Mouse (Mus musculus): ENCODE measurements around the gene Tecr. TPM values are rescaled to one million over a fixed set of nuclear protein-coding genes. Genes with fewer than 3 reads are reported as not detected.

Gene Tecr
- 189 and 215 TPM in 2 replicates for polyA plus RNA-seq (2012; ENCODE audit: insufficient read depth, insufficient read length, missing spikeins)

GRCm38 (mm10) chr8:83607661-83608397 is at the start of gene Tecr, which contains the start of gene Dnajb1:
Gene Tecr, minus strand, starts transcription at chr8:83607971.
Gene Dnajb1, plus strand, starts transcription at chr8:83608193.
- peak within 1 kb of the TSS; percentile 71 for H3K27ac ChIP-seq (ENCODE audit: insufficient read depth, low read depth, low read length)
- TF ChIP-seq CTCF (IDR thresholded peaks at IDR 0.05; ENCODE audit: low read depth, low read length) = no peak
- peak; percentile 78 for TF ChIP-seq POLR2A (IDR thresholded peaks at IDR 0.05; ENCODE audit: borderline replicate concordance, low read depth, low read length)
- H3K4me1 ChIP-seq (ENCODE audit: control insufficient read depth, insufficient read depth, low read length) = peaks cover 8% of the 10 kb centered on the region; the same call in 1 of the 2 replicates
- peak within 1 kb of the TSS; percentile 97 for H3K4me3 ChIP-seq (ENCODE audit: insufficient read depth, low read length)

GRCm38 (mm10) chr8:83656484-83657246 is 48.9 kb upstream of the Tecr start:
- Histone ChIP-seq H3K27ac (ENCODE audit: insufficient read depth, low read depth, low read length) (no peak overlapping the region), H3K4me1 (ENCODE audit: control insufficient read depth, insufficient read depth, low read length) (peaks cover 10% of the 10 kb centered on the region), H3K4me3 (ENCODE audit: insufficient read depth, low read length) (no peak overlapping the region)
- TF ChIP-seq POLR2A (IDR thresholded peaks at IDR 0.05; ENCODE audit: borderline replicate concordance, low read depth, low read length) = no peak
- no peak for TF ChIP-seq CTCF (IDR thresholded peaks at IDR 0.05; ENCODE audit: low read depth, low read length)

- Histone ChIP-seq H3K4me1 (ENCODE audit: control insufficient read depth, insufficient read depth, low read length) (peaks cover 10% of the 10 kb centered on the region), H3K4me3 (ENCODE audit: insufficient read depth, low read length) (no peak overlapping the region), H3K27ac (ENCODE audit: insufficient read depth, low read depth, low read length) (no peak overlapping the region)
- no peak for TF ChIP-seq POLR2A (IDR thresholded peaks at IDR 0.05; ENCODE audit: borderline replicate concordance, low read depth, low read length)
- TF ChIP-seq CTCF (IDR thresholded peaks at IDR 0.05; ENCODE audit: low read depth, low read length) = no peak
These were observed 48.3 kb upstream of the Tecr start for GRCm38 (mm10) chr8:83656043-83656442.

GRCm38 (mm10) chr8:83654725-83655124 is 47.0 kb upstream of the Tecr start:
- no peak for TF ChIP-seq POLR2A (IDR thresholded peaks at IDR 0.05; ENCODE audit: borderline replicate concordance, low read depth, low read length)
- TF ChIP-seq CTCF (IDR thresholded peaks at IDR 0.05; ENCODE audit: low read depth, low read length) = no peak
- H3K4me1 ChIP-seq (ENCODE audit: control insufficient read depth, insufficient read depth, low read length) = peaks cover 10% of the 10 kb centered on the region
- no peak overlapping the region for H3K4me3 ChIP-seq (ENCODE audit: insufficient read depth, low read length)
- no peak overlapping the region for H3K27ac ChIP-seq (ENCODE audit: insufficient read depth, low read depth, low read length)

GRCm38 (mm10) chr8:83653662-83654017 is 45.9 kb upstream of the Tecr start:
- peak overlapping the region; percentile 50 for H3K27ac ChIP-seq (ENCODE audit: insufficient read depth, low read depth, low read length)
- H3K4me3 ChIP-seq (ENCODE audit: insufficient read depth, low read length) = peak overlapping the region; percentile 89
- TF ChIP-seq POLR2A (IDR thresholded peaks at IDR 0.05; ENCODE audit: borderline replicate concordance, low read depth, low read length) (no peak), CTCF (IDR thresholded peaks at IDR 0.05; ENCODE audit: low read depth, low read length) (no peak)
- peaks cover 10% of the 10 kb centered on the region for H3K4me1 ChIP-seq (ENCODE audit: control insufficient read depth, insufficient read depth, low read length)

- Histone ChIP-seq H3K27ac (ENCODE audit: insufficient read depth, low read depth, low read length) (peak overlapping the region; percentile 50), H3K4me3 (ENCODE audit: insufficient read depth, low read length) (peak overlapping the region; percentile 89), H3K4me1 (ENCODE audit: control insufficient read depth, insufficient read depth, low read length) (peaks cover 10% of the 10 kb centered on the region)
- TF ChIP-seq POLR2A (IDR thresholded peaks at IDR 0.05; ENCODE audit: borderline replicate concordance, low read depth, low read length) (no peak), CTCF (IDR thresholded peaks at IDR 0.05; ENCODE audit: low read depth, low read length) (no peak)
These were observed 45.2 kb upstream of the Tecr start for GRCm38 (mm10) chr8:83652744-83653661.

- Histone ChIP-seq H3K4me1 (ENCODE audit: control insufficient read depth, insufficient read depth, low read length) (peaks cover 10% of the 10 kb centered on the region), H3K27ac (ENCODE audit: insufficient read depth, low read depth, low read length) (peak within 1 kb of the TSS; percentile 50), H3K4me3 (ENCODE audit: insufficient read depth, low read length) (peak within 1 kb of the TSS; percentile 89)
- TF ChIP-seq POLR2A (IDR thresholded peaks at IDR 0.05; ENCODE audit: borderline replicate concordance, low read depth, low read length) (peak; percentile 71; the same call in 1 of the 2 replicates), CTCF (IDR thresholded peaks at IDR 0.05; ENCODE audit: low read depth, low read length) (no peak)
These were observed 44.4 kb upstream of the Tecr start, which contains the start of gene Gipc1 for GRCm38 (mm10) chr8:83652030-83652743. Gene Gipc1, plus strand, starts transcription at chr8:83652677.

GRCm38 (mm10) chr8:83649699-83650098 is 41.9 kb upstream of the Tecr start:
- no peak overlapping the region for H3K4me3 ChIP-seq (ENCODE audit: insufficient read depth, low read length)
- TF ChIP-seq CTCF (IDR thresholded peaks at IDR 0.05; ENCODE audit: low read depth, low read length) (no peak), POLR2A (IDR thresholded peaks at IDR 0.05; ENCODE audit: borderline replicate concordance, low read depth, low read length) (no peak)
- H3K27ac ChIP-seq (ENCODE audit: insufficient read depth, low read depth, low read length) = no peak overlapping the region
- peaks cover 9% of the 10 kb centered on the region for H3K4me1 ChIP-seq (ENCODE audit: control insufficient read depth, insufficient read depth, low read length)
